Mouse (Mus musculus) stomach, embryonic 16.5 days (tissue): ENCODE results near the gene Ralbp1. TPM values are rescaled to one million over a fixed set of nuclear protein-coding genes. Genes with fewer than 3 reads are reported as not detected.

ENCODE experiments used
- ATAC-seq: fragments of 200-750 bp; cut with Nextera tagmentation; 2 replicates; pipeline ENCODE4 v1.8.0; 2017; ENCODE audit warnings: moderate number of reproducible peaks, moderate TSS enrichment; ENCODE audit not compliant: insufficient read depth, low FRiP score
- H3K27ac ChIP-seq: fragments of 300-500 bp; sonication (generic); 2 replicates; pipeline ENCODE4 v1.5.1; 2014; ENCODE audit warnings: low read length
- H3K27me3 ChIP-seq: fragments of 300-500 bp; sonication (generic); 2 replicates; pipeline ENCODE4 v1.6.1; 2014; ENCODE audit warnings: low read length, control low read depth, mixed read lengths; ENCODE audit not compliant: control insufficient read depth, insufficient read depth
- H3K36me3 ChIP-seq: fragments of 300-500 bp; sonication (generic); 2 replicates; pipeline ENCODE4 v1.6.1; 2014; ENCODE audit warnings: low read length; ENCODE audit not compliant: control insufficient read depth, insufficient read depth
- H3K4me1 ChIP-seq: fragments of 300-500 bp; sonication (generic); 2 replicates; pipeline ENCODE4 v1.6.1; 2014; ENCODE audit warnings: low read length, control low read depth, mixed read lengths; ENCODE audit not compliant: control insufficient read depth, insufficient read depth
- H3K4me2 ChIP-seq: fragments of 300-500 bp; sonication (generic); 2 replicates; pipeline ENCODE4 v1.6.1; 2014; ENCODE audit warnings: low read depth, low read length, mixed read lengths
- H3K4me3 ChIP-seq: fragments of 300-500 bp; sonication (generic); replicated peaks from 2 replicates; pipeline ENCODE4 v1.5.1; 2014; ENCODE audit warnings: mild to moderate bottlenecking, low read length
- H3K9ac ChIP-seq: fragments of 300-500 bp; sonication (generic); 2 replicates; pipeline ENCODE4 v1.6.1; 2014; ENCODE audit warnings: low read length
- H3K9me3 ChIP-seq: fragments of 300-500 bp; sonication (generic); replicated peaks from 2 replicates; pipeline ENCODE4 v1.6.1; 2016; ENCODE audit warnings: low read length, control low read depth; ENCODE audit not compliant: control insufficient read depth
- whole genome bisulfite sequencing: fragments of 180-500 bp; shearing (Covaris S2); extraction: QIAGEN DNeasy Blood & Tissue Kit; methylation state at CpG from one replicate; pipeline ENCODE4 v1.1.7; 2014; 5-methylcytosine and 5-hydroxymethylcytosine counted together
- polyA plus RNA-seq: library from polyadenylated mRNA; unstranded; fragments of >200 nt; fragmentation: Nextera tagmentation; extraction: Ambion mirVana; gene quantifications from 2 replicates; pipeline ENCODE4 v1.2.1, GENCODE M21; 2015

Gene Ralbp1
- polyA plus RNA-seq, 1 experiment from 2014 or later = 87.0 TPM

DNA sequence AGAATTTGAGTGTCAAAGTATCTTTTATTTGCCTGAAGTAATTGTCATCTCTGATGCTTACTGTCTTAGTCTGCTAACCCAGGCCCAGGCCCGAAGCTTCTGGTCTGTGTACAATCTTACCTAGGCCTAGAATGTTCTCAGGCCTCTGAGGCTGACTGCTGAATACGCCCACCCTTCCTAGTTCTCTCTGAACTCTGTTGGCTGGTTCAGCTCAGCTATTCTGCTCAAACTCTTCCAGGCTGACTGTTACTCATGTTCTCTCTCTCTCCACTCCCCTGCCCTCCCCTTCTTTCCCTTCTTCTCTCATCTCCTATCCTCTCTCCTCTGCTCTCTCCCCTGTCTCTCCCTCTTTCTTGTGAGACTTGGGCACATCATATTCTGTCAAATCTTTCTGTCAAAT, 79.2 kb downstream of the Ralbp1 start:
- Histone ChIP-seq H3K36me3 (peaks cover 3% of the 10 kb centered on the region; the same call in 1 of the 2 replicates), H3K4me2 (no peak overlapping the region), H3K9ac (no peak overlapping the region), H3K27ac (no peak overlapping the region), H3K4me3 (no peak overlapping the region), H3K27me3 (no peaks in the 10 kb centered on the region), H3K9me3 (no peaks in the 10 kb centered on the region), H3K4me1 (no peaks in the 10 kb centered on the region)
- 69% methylated on average over 2 of the region's 2 CpGs for WGBS
- ATAC-seq = no peak

GRCm38 (mm10) chr17:65805966-65806365, 79.6 kb downstream of the Ralbp1 start:
- Histone ChIP-seq H3K9me3 (no peaks in the 10 kb centered on the region), H3K27ac (no peak overlapping the region), H3K4me3 (no peak overlapping the region), H3K4me2 (no peak overlapping the region), H3K9ac (no peak overlapping the region), H3K27me3 (no peaks in the 10 kb centered on the region), H3K36me3 (peaks cover 3% of the 10 kb centered on the region; the same call in 1 of the 2 replicates), H3K4me1 (no peaks in the 10 kb centered on the region)
- no peak for ATAC-seq
- 71% methylated on average over 4 of the region's 4 CpGs for WGBS

- Histone ChIP-seq H3K27ac (no peak overlapping the region), H3K9ac (no peak overlapping the region), H3K4me1 (0 out of 2 replicates have a peak, but pooled peaks cover 3% of the 10 kb centered on the region), H3K9me3 (no peaks in the 10 kb centered on the region), H3K27me3 (no peaks in the 10 kb centered on the region), H3K4me3 (no peak overlapping the region), H3K36me3 (peaks cover 3% of the 10 kb centered on the region; the same call in 1 of the 2 replicates), H3K4me2 (no peak overlapping the region)
- 64% methylated on average over 4 of the region's 4 CpGs for WGBS
- no peak; the same call in 1 of the 2 replicates for ATAC-seq
Observed at GRCm38 (mm10) chr17:65802026-65802425, 83.6 kb downstream of the Ralbp1 start.

DNA sequence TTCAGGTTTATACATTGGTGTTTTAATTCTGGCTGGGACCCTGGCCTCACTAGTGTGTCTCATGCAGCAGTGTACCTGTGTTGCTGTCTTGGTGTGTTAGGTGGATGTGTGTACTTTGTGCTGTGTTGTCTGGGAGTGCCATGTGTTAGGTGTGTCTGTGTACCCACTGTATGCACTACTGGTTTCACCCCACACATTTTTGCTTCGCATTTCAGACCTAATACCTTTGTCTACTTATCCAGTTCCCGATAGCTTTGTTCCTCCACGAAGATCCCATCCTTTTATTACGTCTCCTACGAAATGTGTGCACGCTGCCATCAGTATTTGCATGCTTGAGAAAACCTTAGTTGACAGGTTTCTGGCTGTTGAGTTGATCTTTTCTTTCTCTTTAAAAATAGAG, 85.1 kb downstream of the Ralbp1 start:
- H3K27ac ChIP-seq = no peak overlapping the region; the same call in 1 of the 2 replicates
- H3K4me1 ChIP-seq = 0 out of 2 replicates have a peak, but pooled peaks cover 3% of the 10 kb centered on the region
- H3K9ac ChIP-seq = no peak overlapping the region
- no peaks in the 10 kb centered on the region for H3K9me3 ChIP-seq
- 80% methylated on average over 6 of the region's 6 CpGs for WGBS
- no peak overlapping the region for H3K4me3 ChIP-seq
- no peak overlapping the region for H3K4me2 ChIP-seq
- peaks cover 3% of the 10 kb centered on the region; the same call in 1 of the 2 replicates for H3K36me3 ChIP-seq
- no peak for ATAC-seq
- H3K27me3 ChIP-seq = no peaks in the 10 kb centered on the region

- Histone ChIP-seq H3K27me3 (no peaks in the 10 kb centered on the region), H3K4me1 (0 out of 2 replicates have a peak, but pooled peaks cover 3% of the 10 kb centered on the region), H3K36me3 (peaks cover 7% of the 10 kb centered on the region; the same call in 1 of the 2 replicates), H3K27ac (no peak overlapping the region), H3K9me3 (no peaks in the 10 kb centered on the region), H3K4me3 (no peak overlapping the region), H3K4me2 (no peak overlapping the region), H3K9ac (no peak overlapping the region)
- 77% methylated on average over 1 of the region's 1 CpGs for WGBS
- no peak for ATAC-seq
Observed at GRCm38 (mm10) chr17:65799353-65799752, 86.2 kb downstream of the Ralbp1 start.

- no peaks in the 10 kb centered on the region for H3K27me3 ChIP-seq
- no peak overlapping the region for H3K27ac ChIP-seq
- H3K9ac ChIP-seq = no peak overlapping the region
- H3K4me2 ChIP-seq = no peak overlapping the region
- H3K36me3 ChIP-seq = 0 out of 2 replicates have a peak, but pooled peaks cover 4% of the 10 kb centered on the region
- 0 out of 2 replicates have a peak, but pooled peaks cover 3% of the 10 kb centered on the region for H3K4me1 ChIP-seq
- H3K9me3 ChIP-seq = no peaks in the 10 kb centered on the region
- no peak for ATAC-seq
- 62% methylated on average over 4 of the region's 4 CpGs for WGBS
- H3K4me3 ChIP-seq = no peak overlapping the region
Observed at GRCm38 (mm10) chr17:65798446-65798845, 87.2 kb downstream of the Ralbp1 start.

Other genes with a start within 250 kb of the Ralbp1 start
- gene Txndc2, start 243.6 kb downstream of the Ralbp1 start, polyA plus RNA-seq = not detected in 2 replicates
- gene Rab31, start 113.0 kb downstream of the Ralbp1 start, polyA plus RNA-seq = 34.6 and 35.3 TPM in 2 replicates
- 30.9 and 33.0 TPM in 2 replicates for gene Ppp4r1, start 103.2 kb downstream of the Ralbp1 start, polyA plus RNA-seq
- gene Twsg1, start 65.4 kb upstream of the Ralbp1 start, polyA plus RNA-seq = 125 and 128 TPM in 2 replicates
- gene Ankrd12, start 191.3 kb upstream of the Ralbp1 start, polyA plus RNA-seq = 26.8 and 30.3 TPM in 2 replicates
- 331 and 340 TPM in 2 replicates for gene Ndufv2, start 215.8 kb upstream of the Ralbp1 start, polyA plus RNA-seq
- gene Washc1, start 225.7 kb upstream of the Ralbp1 start, polyA plus RNA-seq = 35.3 and 36.1 TPM in 2 replicates
- 17.7 and 20.1 TPM in 2 replicates for gene Ddx11, start 237.7 kb upstream of the Ralbp1 start, polyA plus RNA-seq